Mouse (Mus musculus) embryonic fibroblast, embryonic 13.5 days (primary cell): ENCODE data around the gene Tiam1.

ENCODE experiments used
- CTCF ChIP-seq: IDR thresholded peaks from 2 replicates; pipeline ENCODE4 v1.5.1; 2011; ENCODE audit warnings: mild to moderate bottlenecking, control low read depth, low read length, moderate library complexity, borderline replicate concordance; ENCODE audit not compliant: insufficient read depth
- POLR2A ChIP-seq: IDR thresholded peaks from 2 replicates; pipeline ENCODE4 v1.6.1; 2011; ENCODE audit warnings: low read depth, mild to moderate bottlenecking, control low read depth, low read length, moderate library complexity

GRCm38 (mm10) chr16:89827496-89828125 is 316.0 kb downstream of the Tiam1 start:
- no peak for TF ChIP-seq CTCF
- no peak for TF ChIP-seq POLR2A
